Mouse (Mus musculus) liver, adult 2 months (tissue): ENCODE measurements at regions not wholly inside any gene's neighbourhood (a gene's known extent, or its start where the extent isn't known, plus 50 kb on each side); places are given as distances from the start of the nearest gene placed in this dataset.

Experiments
- CTCF ChIP-seq: fragments of 200-500 bp; IDR thresholded peaks from 2 replicates; pipeline ENCODE4 v1.5.1; 2011; ENCODE audit warnings: low read depth, low read length, control low read depth
- POLR2A ChIP-seq: fragments of 200-500 bp; IDR thresholded peaks from 2 replicates; pipeline ENCODE4 v1.6.1; 2011; ENCODE audit warnings: low read length, control low read depth; ENCODE audit not compliant: insufficient read depth; ENCODE audit errors: extremely low read depth

DNA sequence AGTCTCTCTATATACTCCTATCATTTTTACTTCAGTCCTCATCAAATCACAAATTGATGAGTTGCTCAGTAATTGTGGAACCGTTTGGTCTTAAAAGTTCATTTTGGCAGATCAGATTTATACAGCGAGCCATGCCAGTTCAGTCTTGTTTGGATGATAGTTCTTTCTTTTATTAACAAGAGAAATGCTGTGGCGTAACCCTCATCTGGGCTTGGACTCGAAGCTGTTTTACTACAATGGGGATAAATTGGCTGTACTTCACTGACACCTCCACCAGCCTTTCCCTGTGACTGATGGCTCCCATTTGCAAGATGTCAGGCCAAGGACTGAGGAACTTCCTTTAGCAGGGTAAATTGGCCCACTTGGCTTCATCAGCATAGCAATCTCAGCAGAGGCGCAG, 345.5 kb upstream of the Zic1 start:
- TF ChIP-seq CTCF (no peak), POLR2A (no peak)
